Mouse (Mus musculus) ovary, postnatal 10 days (tissue): ENCODE results near the gene Prkce.
"Not testable (repeated sequence)": the region's sequence is repeated elsewhere in the genome, so short reads cannot be mapped to it uniquely, and the experiment has no call there.

Experiments used
- DNase-seq: peaks from one replicate; pipeline ENCODE4 v3.0.0; 2022; ENCODE audit warnings: low spot score

Prkce gene

DNA sequence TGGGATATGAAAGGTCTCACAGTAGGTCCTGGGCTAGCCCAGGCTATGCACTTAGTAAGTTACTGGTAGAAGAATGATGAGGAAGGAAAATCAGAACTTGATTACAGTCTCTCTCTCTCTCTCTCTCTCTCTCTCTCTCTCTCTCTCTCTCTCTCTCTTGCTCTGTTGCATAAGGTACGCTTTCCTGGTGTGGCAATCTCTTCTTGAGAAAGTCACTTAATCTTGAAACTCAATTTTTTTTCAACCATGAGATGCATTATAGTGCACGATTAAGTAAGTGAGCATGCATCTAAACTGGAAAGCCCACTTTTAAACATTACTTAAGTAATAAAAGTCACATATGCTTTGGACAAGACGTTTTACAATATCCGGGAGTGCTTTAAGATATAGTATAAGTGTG, 285.3 kb downstream of the Prkce start:
- no peak for DNase-seq

DNA sequence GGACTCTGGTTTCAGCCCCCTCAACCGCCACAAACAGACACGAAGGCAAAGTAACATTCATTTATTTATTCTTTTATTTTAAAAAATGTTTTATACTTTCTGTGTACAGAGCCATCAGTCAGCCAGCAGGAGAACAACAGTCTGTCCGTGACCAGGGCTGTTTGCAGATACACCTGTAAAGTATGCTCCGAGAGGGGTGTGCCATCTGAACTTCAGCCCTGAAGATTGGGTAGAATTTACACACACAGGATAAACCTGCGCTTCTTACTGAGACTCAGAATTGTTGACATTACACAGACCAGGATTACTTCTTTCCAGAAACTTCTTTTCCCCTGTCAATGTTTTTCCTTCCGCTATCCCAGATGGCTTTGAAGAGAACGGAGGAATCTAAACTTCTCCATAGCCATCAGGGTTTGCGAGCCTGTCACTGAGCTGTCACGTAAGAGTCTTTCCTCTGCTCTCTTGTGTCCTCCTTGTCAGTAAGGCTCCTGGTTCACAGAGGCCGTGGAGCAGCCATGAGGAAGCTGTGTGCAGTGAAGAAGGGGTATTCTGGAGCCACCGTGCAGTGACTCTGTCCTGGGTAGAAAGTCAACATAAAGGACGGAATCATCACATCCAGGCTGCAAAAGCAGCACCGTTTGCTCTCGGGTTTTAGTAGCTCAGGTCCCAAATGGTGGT, 286.2 kb downstream of the Prkce start:
- DNase-seq: no peak

DNA sequence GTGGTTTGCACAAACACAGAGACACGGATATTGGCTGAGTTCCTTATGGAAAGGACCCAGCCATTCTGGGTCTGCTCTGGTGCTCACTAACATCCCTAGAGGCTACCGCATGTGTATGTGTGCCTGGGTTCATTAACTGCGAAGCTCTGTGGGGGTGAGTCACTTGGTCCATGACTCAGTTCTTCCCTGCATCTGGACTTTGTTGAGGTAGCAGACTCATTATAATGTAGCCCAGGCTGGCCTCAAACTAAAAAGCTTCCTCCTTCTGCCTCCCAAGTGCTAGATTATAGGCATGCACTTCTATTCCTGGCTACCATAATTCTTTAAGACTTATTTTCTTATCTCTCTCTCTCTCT, 286.7 kb downstream of the Prkce start:
- DNase-seq: no peak

DNA sequence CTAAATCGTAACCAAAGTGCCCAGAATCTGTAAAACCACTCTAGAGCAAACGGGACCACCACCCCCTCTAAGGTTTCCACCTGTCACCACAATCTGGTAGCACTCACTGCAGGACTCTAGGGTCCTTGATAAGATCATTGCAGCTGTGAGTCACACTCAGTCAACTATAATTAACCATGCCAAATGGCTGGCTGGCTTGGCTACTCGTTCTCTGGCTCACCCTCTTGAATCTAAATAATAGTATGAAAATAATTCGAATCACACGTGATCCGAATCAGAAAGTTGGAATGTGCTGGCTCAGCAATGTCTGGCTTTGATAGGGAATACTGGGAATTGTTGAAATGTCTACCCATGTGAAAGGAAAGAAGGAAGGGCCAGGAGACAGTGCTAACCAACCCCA, 288.9 kb downstream of the Prkce start:
- no peak for DNase-seq

DNA sequence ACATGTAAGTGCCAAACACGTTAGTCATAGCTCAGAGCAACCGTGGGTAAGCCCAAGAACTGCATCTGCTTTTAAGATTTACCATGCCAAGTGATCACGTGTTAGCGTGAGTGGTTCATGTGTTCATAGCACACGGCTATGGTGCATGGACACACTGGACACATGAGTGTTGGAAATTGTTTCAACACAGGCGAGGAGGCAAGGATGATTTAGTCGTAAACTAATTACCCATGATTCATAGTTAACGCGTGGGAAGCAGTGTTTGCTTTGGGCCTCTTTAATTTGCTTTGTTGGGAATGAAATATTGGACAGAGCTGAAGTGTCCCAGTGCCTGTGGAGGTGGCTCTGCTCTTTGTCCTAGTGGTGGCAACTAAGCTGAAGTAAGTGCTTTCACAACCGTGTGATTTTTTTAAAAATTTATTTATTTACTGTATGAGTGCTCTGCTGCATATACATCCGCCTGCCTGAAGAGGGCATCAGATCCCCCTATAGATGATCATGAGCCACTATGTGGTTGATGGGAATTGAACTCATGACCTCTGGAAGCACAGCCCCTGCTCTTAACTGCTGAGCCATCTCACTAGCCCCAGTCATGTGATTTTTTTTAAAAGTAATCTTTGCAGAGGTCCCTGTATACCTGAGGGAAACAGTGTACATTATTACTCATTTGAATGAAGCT, 290.9 kb downstream of the Prkce start:
- no peak for DNase-seq

DNA sequence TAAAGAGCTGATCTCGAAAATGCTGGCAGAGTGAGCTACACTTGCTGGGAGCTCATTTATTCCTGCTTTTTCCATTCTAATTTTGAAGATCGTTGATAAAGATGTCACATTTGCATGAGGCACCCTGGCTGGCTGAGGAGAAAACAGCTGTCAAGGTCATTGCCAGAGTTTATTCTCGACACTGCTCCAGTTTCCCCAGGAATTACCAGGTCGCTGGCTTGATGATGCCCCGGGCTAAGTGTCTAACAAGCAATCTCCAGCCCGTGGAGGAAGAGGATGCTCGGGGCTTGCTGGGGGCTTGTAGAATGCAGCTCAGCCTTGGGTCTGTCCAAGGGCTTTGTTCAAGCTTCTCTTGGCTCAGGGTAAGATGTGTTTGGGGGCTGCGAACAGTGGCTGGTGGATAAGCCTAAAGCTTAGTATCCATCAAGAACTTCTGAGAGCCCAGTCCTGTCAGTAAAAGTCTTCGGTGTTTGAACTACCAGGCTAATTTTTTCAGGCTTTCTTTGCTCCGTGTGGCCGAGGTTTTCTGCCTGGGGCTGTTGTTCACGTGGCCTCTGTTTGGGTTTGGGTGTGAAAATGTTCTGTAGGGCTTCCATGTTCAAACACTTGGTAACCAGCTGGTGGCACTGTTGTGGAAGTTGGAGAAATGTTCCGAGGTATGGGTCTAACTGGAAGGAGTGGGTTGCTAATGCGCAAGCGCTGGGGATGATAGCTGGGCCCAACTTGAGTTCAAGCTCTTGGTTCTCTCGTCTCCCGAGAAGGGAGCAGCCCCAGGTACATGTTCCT, 293.3 kb downstream of the Prkce start:
- DNase-seq: no peak

DNA sequence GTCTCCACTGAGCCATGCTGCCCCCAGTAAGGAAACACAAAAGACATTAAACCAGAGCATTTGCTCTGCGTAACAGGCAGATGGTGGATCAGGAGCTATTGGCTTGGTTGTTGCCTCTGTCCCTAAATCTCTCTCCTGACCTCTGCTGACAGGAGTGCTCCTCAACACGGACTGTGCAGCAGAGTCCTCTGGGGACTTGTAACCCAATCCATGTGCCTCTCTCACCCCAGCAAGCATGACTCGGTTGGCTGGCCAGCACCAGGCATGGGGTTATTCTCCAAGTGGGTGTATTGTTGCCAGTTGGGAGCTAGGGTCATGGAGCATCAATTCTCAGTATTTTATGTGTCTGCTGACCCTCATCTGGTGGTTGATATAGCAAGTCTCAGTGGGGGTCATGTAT, 295.8 kb downstream of the Prkce start:
- DNase-seq: no peak

DNA sequence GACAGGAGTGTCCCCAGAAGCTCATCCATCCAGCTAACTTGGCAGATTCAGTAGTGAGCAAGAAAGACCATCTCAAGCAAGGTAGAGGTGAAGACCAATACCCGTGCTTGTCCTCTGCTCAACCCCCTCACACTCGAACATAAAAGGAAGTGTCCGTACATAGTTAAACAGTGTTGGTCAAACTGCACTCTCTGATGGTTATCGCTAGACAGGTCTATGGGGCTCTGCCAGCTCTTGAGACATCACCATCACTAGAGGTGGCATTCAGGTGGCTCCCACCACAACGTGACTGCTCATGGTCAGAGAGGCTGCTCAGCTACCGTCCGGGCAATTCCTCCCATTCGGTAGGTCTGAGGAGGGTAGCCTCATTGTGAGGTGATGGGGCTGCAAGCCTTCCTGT, 296.6 kb downstream of the Prkce start:
- DNase-seq: no peak

DNA sequence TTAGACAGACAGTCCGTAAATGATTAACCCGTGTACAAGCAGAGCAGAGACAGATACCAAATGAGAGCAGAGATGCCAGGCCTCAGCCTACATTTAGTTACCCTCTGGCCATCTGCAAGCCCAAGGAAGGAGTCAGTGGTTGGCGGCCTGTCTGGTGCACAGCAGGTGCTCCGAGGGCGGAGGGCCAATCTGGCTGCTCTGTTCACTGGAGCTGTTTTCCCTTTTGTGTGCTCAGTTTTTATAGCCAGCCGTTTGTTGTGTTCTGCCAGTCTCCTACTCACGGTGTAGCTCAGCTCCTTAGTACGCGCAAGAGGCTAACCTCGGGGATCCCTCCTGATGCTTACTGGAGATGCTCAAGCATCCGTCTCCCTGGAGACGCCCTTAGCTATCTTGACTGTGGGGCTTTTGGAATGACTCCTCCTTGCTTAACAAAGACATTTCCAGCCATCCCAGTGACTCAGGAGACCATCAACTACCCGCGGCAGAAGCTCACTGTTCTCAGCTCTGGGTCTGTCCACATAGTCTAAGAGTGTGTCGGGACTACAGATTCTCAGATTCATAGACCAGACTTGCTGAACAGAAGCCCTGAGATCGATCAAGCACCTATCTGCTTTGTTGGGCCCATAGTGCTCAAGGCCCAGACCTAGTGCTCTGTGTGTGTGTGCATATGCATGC, 297.2 kb downstream of the Prkce start:
- no peak for DNase-seq

DNA sequence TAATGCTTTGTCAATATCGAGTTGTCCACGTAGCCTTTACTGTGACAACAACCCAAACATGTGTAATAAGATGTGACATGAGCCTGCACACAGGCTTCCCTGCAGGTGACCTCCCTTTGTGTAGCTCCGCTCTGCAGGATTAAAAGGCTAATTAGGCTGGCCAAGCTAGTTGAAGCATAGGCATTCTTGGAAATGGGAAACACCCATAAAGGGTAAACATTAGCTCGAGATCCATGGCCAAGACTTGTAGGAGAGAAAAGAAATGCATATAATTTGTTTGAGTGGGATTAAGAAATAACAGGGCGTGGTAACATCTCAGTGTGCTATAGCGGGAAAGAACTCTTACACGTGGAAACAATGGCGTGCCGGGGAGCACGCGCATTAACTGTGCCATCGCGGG, 298.3 kb downstream of the Prkce start:
- DNase-seq: no peak

DNA sequence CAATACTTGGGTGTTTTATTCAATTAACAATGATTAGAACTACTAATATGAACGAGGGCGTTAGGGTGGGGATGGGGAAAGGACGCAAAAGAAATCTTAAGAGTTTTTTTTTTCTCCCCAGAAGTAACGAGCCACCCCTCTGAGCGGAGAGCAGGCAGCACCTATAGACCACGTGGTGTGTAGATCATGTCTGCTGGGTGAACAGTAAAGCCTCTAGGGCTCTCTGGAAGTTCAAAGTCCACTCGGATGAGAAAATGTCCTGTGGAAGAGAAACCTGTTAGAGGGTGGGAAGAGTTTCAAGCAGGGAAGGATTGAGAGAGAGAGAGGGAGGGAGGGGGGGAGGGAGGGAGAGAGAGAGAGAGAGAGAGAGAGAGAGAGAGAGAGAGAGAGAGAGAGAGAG, 298.8 kb downstream of the Prkce start:
- DNase-seq: no peak

DNA sequence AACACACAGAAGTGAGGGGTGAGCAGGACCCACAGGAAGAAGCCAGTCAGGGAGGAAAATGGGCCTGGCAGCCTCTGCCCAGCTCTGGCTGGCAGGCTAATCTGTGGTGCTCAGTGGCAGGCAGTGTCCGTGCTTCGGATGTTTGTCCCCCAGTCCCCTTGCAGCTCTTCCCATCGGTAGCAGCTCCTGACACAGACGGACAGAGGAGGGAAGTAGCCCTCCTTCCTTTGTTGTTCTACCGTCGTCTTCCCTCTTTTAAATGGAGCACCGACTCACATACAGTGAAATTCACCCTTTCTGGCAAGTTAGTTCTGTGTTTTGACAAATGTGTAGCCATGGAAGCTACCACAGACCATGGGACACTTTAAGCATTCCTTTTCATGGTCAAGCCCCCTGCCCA, 299.3 kb downstream of the Prkce start:
- no peak for DNase-seq

DNA sequence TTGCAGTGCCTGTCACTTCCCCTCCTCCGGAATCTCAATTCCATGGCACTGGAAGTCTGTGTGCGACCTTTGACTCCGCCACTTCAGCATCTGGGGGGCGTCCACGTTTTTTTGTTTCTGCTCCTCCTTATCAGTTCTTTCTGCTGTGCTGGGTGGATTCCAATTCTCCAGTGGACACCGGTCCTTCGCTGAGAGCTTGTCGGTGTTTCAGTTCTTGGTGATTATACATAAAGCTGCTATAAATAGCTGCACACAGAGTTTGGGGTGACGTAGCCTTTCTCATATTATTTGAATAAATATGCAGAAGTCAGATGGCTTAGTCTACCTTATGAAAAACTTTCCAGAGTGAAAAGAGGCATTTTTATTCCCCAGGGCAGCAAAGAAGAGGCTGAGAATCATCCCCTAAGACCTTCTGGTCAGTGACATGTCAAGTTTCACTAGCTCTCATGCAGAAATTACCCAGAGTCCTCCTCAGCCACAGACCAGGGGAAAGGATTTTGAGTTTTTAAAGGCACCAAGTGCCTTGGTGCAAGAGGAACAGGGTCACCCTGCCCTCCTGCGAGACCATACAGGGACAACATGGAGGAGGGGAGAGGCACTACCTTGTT, 299.8 kb downstream of the Prkce start:
- DNase-seq: no peak

DNA sequence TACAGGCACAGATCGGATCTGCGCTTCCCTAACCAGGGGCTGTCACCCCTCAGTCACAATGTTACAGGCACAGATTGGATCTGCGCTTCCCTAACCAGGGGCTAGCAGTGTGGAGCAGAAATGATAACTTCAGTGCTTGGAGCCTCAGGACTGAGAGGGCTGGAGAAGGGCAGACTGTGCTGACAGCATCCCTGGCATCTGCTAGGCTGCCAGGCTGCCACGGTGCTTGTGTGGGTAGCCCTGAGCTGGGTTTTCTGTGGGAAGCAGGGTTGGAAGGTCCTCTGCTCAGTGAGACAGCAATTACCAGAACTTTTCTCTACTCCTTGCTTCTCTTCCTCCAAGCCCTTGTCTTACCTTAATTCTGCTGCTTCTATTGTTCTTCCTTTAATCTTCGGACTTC, 300.4 kb downstream of the Prkce start:
- no peak for DNase-seq

DNA sequence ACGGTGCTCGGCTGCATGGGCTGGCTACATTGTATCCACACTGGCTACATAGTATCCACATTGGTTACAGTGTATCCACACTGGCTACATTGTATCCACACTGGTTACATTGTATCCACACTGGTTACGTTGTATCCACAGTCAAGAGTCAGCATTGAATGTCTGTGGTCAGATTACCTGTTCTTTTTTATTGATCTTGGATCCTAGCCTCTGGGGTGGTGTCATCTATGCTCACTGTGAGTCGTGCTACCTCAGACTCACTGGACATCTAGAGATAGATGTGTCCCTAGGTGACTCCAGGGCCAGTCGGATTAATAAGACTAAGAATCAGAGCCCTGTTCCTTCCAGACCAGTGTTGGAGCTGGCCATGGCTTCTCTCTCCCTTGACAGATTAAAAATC, 302.6 kb downstream of the Prkce start:
- DNase-seq: no peak

DNA sequence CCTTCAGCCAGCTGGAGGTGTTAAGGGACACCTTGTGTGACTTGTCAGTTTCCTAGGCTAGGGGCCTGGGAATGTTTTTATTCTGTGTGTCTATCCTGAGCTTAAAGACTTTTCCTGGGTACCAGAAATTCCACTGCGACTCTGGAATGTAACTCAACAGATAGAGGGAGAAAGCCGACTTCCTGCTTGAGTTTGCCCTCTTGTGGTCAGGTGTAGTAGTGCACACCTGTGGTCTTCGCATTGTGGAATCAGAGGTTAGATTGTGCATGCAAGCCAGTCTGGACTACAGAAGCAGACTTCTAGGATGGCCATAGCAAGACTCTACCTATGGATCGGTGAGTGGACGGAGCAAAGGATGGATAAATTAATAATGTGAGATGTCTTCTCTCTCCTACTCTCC, 304.1 kb downstream of the Prkce start:
- DNase-seq: no peak

DNA sequence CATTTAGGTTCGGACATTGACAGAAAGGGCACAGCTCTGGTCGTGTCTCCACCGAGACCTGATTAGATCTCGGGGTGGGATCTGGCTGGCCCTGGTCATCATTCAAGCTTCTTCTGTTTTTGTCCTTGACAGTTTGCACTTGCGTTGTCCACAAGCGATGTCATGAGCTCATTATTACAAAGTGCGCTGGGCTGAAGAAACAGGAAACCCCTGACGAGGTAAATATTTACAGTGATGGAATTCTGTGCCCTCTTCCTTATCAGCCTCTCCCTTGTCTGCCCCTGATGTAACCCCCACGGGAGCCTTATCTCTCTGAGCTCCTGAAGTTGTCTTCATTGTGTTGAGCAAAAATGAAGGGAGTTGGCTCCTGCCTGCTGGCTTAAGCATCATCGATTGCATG, 309.1 kb downstream of the Prkce start:
- no peak for DNase-seq

DNA sequence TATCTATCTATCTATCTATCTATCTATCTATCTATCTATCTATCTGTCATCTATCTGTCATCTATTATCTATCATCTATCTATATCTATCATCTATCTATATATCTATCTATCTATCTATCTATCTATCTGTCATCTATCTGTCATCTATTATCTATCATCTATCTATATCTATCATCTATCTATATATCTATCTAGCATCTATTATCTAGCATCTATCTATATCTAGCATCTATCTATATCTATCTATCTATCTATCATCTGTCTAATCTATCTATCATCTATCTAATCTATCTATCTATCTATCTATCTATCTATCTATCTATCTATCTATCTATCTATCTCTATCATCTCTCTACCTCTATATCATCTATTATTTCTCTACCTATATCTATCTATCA, 309.8 kb downstream of the Prkce start:
- not testable (repeated sequence) for DNase-seq

DNA sequence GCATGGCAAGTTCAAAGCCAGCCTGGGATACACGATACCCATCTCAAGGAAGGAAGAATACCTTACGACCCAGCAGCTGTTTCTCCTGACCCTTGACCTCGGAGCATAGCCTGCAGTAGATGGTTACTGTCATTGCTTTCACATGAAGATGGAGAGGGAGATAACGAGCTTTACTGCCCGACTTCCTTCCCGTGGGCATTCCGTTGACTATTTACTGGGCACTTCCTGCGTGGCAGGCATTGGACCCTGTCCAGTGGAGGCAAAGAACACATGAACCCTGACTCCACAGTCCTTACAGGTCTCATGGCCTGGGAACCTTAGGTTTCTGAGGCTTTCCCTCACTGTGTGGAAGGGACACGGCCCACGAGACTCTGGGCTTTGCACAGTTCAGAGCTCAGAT, 311.8 kb downstream of the Prkce start:
- no peak for DNase-seq

DNA sequence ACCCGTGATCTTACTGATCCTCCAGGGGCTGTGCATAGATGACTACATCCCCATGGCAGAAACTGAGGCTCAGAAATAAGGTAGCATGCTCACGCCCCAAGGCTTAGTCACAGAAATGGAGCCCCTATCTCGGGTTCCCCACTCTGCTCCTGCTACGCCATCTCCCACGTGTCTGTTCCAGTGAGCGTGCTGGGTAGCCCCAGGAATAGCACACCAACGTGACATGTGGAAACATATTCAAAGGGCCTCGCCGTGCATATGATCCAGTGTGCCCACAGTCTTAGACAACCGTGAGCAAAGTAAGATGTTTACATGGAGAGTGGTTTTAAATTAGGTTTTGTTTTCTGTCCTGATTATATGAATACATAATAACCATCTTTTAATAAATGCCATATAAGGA, 315.1 kb downstream of the Prkce start:
- DNase-seq: no peak

DNA sequence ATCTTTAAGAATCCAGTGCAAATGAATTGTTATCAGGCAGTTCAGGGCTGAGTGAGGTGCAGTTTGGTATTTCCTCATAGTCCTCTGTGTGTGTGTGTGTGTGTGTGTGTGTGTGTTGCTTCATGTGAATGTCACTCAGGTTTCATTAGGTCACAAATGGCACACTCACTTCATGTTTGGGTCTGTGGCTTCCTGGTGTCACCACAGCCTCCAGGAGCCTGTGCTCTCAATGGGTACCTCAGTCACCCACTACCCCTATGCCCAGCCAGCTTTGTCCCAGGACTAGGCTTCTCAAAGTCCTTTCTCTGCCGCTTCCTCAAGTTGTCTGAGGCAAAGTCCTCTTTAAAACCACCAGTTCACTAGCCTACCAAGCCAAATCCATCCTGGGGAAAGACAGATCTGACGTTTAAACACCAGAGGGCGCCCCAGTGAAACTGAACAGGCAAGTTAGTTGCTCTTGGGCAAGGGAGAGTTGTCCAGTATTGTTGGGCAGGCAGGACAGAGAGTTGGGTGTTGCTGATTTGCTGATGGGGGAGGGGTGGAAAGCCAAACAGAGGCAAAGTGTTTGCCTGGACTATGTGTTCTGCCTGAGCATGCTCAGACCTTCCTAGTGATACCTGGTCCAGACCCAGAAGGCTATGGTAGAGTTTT, 316.6 kb downstream of the Prkce start:
- DNase-seq: peak; percentile 51

DNA sequence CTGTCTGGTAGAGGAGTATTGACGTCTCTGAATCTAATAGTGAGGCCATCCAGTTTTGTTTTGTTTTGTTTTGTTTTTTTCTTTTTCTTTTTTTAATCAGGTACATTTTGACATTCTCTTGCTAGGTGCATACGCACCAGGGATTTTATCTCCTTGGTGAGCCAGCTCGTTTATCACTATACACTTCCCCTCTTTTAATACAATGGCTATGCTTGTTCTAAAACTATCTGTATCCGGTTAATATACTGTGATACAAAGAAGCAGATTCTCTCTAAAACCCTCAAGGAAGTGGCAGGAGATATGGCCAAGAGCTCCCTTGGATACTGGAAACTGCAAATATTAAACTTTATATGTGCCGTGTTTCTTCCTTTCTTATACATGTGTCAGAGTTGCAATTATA, 319.1 kb downstream of the Prkce start:
- no peak for DNase-seq
